Mouse (Mus musculus): ENCODE data around the gene Ppp2r5c.

DNA sequence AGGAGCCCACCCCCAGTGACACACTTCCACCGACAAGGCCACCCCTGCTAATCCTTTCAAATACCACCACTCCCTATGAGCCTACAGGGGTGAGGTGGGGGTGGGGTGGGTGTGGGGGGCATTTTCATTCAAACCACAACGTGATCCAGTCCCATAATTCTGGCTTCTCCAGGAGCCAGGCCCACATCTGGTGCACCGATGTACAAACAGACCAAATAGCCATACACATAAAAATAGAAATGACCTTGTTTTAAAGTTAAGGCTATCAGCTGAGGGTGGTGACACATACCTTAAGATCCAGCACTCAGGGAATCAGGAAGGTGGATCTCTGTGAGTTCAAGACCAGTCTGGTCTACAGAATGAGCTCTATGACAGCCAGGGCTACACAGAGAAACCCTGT is 24.5 kb downstream of the Ppp2r5c start:
- TF ChIP-seq CTCF (IDR thresholded peaks at IDR 0.05; ENCODE audit: control insufficient read depth, insufficient read depth, low read length), result no peak
- no peak for TF ChIP-seq POLR2A (IDR thresholded peaks at IDR 0.05; ENCODE audit: borderline replicate concordance, control insufficient read depth, low read depth, low read length)

All from bone marrow, adult 2 months (tissue).